Mouse (Mus musculus) lung, postnatal 0 days (tissue): ENCODE results near the gene Ankrd33b. TPM values are rescaled to one million over a fixed set of nuclear protein-coding genes. Genes with fewer than 3 reads are reported as not detected.
A peak's percentile ranks its signal among the peaks of the same experiment; 100 is the strongest.

ENCODE experiments used
- ATAC-seq: fragments of 200-750 bp; cut with Nextera tagmentation; 2 replicates; pipeline ENCODE4 v1.8.0; 2017; ENCODE audit warnings: moderate library complexity
- DNase-seq: peaks from one replicate; pipeline ENCODE4 v3.0.0-alpha.2; 2016; ENCODE audit warnings: low spot score
- H3K27ac ChIP-seq: fragments of 300-500 bp; sonication (generic); 2 replicates; pipeline ENCODE4 v1.5.1; 2014; ENCODE audit warnings: antibody characterized with exemption, mild to moderate bottlenecking, low read length, mixed read lengths
- H3K27me3 ChIP-seq: fragments of 300-500 bp; sonication (generic); replicated peaks from 2 replicates; pipeline ENCODE4 v1.6.1; 2014; ENCODE audit warnings: low read length, mixed read lengths; ENCODE audit not compliant: insufficient read depth
- H3K36me3 ChIP-seq: fragments of 300-500 bp; sonication (generic); 2 replicates; pipeline ENCODE4 v1.6.1; 2014; ENCODE audit warnings: low read length, mixed read lengths; ENCODE audit not compliant: insufficient read depth
- H3K4me1 ChIP-seq: fragments of 300-500 bp; sonication (generic); 2 replicates; pipeline ENCODE4 v1.6.1; 2014; ENCODE audit warnings: antibody characterized with exemption, low read depth, low read length, mixed read lengths; ENCODE audit not compliant: insufficient read depth
- H3K4me2 ChIP-seq: fragments of 300-500 bp; sonication (generic); replicated peaks from 2 replicates; pipeline ENCODE4 v1.6.1; 2014; ENCODE audit warnings: low read depth, mild to moderate bottlenecking, low read length, moderate library complexity, mixed read lengths
- H3K4me3 ChIP-seq: fragments of 300-500 bp; sonication (generic); 2 replicates; pipeline ENCODE4 v1.5.1; 2014; ENCODE audit warnings: low read depth, low read length
- H3K9ac ChIP-seq: fragments of 300-500 bp; sonication (generic); replicated peaks from 2 replicates; pipeline ENCODE4 v1.6.1; 2014; ENCODE audit warnings: low read depth, mild to moderate bottlenecking
- H3K9me3 ChIP-seq: fragments of 300-500 bp; sonication (generic); 2 replicates; pipeline ENCODE4 v1.6.1; 2016; ENCODE audit warnings: low read length, mixed read lengths
- CTCF ChIP-seq: IDR thresholded peaks from 2 replicates; pipeline ENCODE4 v1.5.1; 2016; ENCODE audit warnings: antibody characterized with exemption, mild to moderate bottlenecking
- EP300 ChIP-seq: IDR thresholded peaks from 2 replicates; pipeline ENCODE4 v1.6.1; 2016; ENCODE audit warnings: antibody characterized with exemption, mild to moderate bottlenecking, control low read depth
- WGBS: fragments of 180-500 bp; shearing (Covaris S2); extraction: QIAGEN DNeasy Blood & Tissue Kit; methylation state at CpG from one replicate; pipeline ENCODE4 v1.1.7; 2014; 5-methylcytosine and 5-hydroxymethylcytosine counted together
- polyA plus RNA-seq: library from polyadenylated mRNA; unstranded; fragments of >200 nt; fragmentation: Nextera tagmentation; extraction: Ambion mirVana; gene quantifications from 2 replicates; pipeline ENCODE4 v1.2.1, GENCODE M21; 2015

The Ankrd33b gene
- polyA plus RNA-seq, 1 experiment from 2014 or later = 19.8 TPM

DNA sequence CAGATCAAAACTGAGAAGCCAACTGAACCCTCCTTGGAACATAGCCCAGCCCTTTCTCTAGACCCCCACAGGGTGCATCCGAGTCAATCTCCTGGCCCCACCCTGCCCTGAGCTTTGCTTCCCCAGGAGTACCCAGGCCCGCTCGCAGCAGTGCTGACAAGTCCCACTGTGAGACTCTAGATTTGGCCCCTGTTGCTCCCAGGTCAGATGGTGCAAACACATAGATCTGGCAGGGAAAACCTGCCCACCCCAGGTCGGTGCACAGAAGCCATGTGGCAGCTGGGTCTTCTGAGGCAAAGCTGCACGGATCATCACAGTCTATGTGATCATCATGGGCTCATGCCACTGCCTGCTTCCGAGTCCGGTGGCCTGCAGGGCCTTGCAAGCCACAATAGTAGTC is 94.8 kb downstream of the Ankrd33b start:
- ATAC-seq = no peak
- whole genome bisulfite sequencing = 78% methylated on average over 7 of the region's 7 CpGs
- DNase-seq = no peak

DNA sequence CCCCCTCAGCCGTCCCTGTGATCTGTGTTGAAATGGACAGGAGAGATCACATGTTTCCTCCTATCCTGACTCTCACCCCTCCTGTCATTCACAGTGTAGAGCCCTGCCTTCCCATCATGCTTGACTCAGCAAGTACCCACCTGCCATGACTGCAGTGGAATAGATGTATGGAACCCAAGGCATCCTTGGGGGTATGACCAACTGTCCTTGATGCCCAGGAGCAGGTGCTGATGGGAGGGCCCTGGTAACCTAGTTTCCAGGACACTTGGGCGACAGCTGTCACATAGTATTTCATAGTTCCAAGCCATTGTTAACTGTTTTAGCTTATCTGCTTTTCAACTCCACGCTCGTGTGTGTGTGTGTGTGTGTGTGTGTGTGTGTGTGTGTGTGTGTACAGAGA is 98.0 kb downstream of the Ankrd33b start:
- no peak overlapping the region for H3K4me3 ChIP-seq
- TF ChIP-seq CTCF = no peak
- no peak for TF ChIP-seq EP300
- H3K27me3 ChIP-seq = no peaks in the 10 kb centered on the region
- ATAC-seq (no peak), DNase-seq (no peak)
- no peak overlapping the region for H3K4me2 ChIP-seq
- H3K27ac ChIP-seq = no peak overlapping the region
- no peak overlapping the region for H3K9ac ChIP-seq
- peaks cover 11% of the 10 kb centered on the region; the same call in 1 of the 2 replicates for H3K36me3 ChIP-seq
- H3K4me1 ChIP-seq = no peaks in the 10 kb centered on the region
- 73% methylated on average over 4 of the region's 4 CpGs for WGBS
- no peaks in the 10 kb centered on the region for H3K9me3 ChIP-seq

More for the DNA sequence above, 94.8 kb downstream of the Ankrd33b start:
- Histone ChIP-seq H3K9ac (no peak overlapping the region), H3K27ac (no peak overlapping the region), H3K36me3 (peaks cover 11% of the 10 kb centered on the region; the same call in 1 of the 2 replicates), H3K9me3 (no peaks in the 10 kb centered on the region), H3K4me2 (no peak overlapping the region), H3K4me3 (no peak overlapping the region), H3K4me1 (no peaks in the 10 kb centered on the region), H3K27me3 (no peaks in the 10 kb centered on the region)
- no peak for TF ChIP-seq EP300

DNA sequence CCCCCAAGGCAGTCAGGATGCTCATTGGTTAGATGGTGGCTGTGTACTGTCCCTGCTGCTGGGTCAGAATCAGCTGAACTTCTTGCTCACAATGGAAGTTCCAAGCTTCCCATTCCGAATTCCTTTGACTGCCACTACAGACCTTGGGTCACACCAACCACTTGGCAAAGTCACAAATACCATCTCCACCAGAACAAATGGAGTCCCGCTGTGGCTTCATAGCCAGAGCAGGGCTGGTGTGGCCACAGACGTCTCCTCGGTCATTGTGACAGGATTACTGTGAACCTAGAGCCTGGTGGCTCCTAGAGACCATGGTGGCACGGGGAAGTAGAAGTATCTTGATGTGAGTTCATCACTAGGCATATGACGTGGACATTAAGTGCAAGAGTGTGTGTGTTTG is 99.4 kb downstream of the Ankrd33b start:
- no peaks in the 10 kb centered on the region for H3K4me1 ChIP-seq
- DNase-seq (no peak), ATAC-seq (no peak)
- WGBS = 84% methylated on average over 6 of the region's 6 CpGs
- H3K27me3 ChIP-seq = no peaks in the 10 kb centered on the region
- no peak overlapping the region for H3K9ac ChIP-seq
- no peak overlapping the region for H3K27ac ChIP-seq
- H3K4me3 ChIP-seq = no peak overlapping the region
- H3K9me3 ChIP-seq = no peaks in the 10 kb centered on the region
- no peak overlapping the region for H3K4me2 ChIP-seq
- peaks cover 5% of the 10 kb centered on the region; the same call in 1 of the 2 replicates for H3K36me3 ChIP-seq
- no peak for TF ChIP-seq CTCF
- TF ChIP-seq EP300 = no peak

DNA sequence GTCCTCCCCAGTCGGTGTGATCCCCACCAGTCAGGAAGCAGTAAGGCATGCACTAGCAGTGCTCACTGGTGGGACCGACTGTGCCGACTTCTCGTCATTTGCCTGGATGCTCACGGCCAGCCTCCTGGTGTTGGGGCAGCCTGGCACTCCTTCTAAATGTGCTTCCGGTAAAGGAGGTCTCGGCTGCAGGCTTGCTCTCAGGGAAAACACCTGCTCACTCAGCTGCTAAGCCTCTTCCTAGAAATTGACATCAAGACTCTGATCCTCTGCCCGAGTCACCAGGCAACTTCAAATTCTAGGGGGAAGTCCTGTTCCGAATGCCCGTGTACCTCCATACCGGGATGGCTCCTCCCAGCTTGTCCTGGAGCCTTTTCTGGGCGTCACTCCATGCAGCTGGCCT is 101.7 kb downstream of the Ankrd33b start:
- Histone ChIP-seq H3K27ac (no peak overlapping the region), H3K27me3 (no peaks in the 10 kb centered on the region), H3K36me3 (no peaks in the 10 kb centered on the region), H3K9ac (no peak overlapping the region), H3K9me3 (no peaks in the 10 kb centered on the region), H3K4me3 (no peak overlapping the region), H3K4me1 (no peaks in the 10 kb centered on the region), H3K4me2 (no peak overlapping the region)
- ATAC-seq = no peak
- DNase-seq = no peak
- TF ChIP-seq CTCF = no peak
- TF ChIP-seq EP300 = no peak
- WGBS = 95% methylated on average over 12 of the region's 12 CpGs

DNA sequence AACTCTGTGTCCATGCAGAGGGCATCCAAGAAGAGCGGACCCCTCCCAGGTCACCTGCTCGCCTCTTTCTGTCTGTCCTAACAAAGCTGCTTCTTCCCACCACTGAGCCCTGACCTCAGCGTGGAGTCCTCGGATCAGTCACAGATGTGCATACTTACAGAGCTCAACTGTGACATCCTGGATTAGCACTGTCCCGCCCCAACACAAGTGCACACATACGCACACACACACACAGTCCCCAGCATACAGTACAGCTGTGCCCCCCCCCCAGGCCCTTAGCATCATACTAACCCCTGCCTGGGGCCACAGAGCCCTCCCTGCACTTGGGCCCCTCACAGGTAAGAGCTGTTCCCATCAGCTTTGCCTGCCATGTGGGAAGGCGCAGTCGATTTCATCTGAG is 102.1 kb downstream of the Ankrd33b start:
- DNase-seq = no peak
- no peak overlapping the region for H3K4me2 ChIP-seq
- no peaks in the 10 kb centered on the region for H3K4me1 ChIP-seq
- no peak for ATAC-seq
- no peak for TF ChIP-seq CTCF
- TF ChIP-seq EP300 = no peak
- no peaks in the 10 kb centered on the region for H3K9me3 ChIP-seq
- H3K9ac ChIP-seq = no peak overlapping the region
- no peak overlapping the region for H3K4me3 ChIP-seq
- no peaks in the 10 kb centered on the region for H3K27me3 ChIP-seq
- 92% methylated on average over 8 of the region's 8 CpGs for WGBS
- H3K36me3 ChIP-seq = no peaks in the 10 kb centered on the region
- no peak overlapping the region for H3K27ac ChIP-seq

DNA sequence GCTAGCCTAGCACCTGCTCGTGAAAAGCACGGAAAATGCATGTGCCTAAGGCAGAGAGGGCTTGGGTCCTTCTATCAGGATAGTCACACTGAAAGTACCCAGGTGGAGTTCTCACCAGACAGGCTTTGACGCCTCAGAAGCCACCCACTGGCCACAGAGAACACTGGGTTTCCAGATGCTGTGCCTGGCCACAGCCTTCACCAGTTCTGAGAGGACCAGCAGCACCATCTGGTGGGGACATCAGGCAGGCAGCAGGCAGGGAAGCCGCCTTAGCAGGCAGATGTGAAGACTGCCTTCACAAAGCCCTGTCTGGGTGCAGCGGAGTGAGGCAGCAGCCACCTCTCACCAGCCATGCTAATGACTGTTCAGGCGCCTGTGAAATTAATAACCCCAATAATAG is 102.7 kb downstream of the Ankrd33b start:
- H3K9ac ChIP-seq = no peak overlapping the region
- ATAC-seq (peak; percentile 66), DNase-seq (peak; percentile 82)
- no peak overlapping the region for H3K4me2 ChIP-seq
- H3K4me3 ChIP-seq = no peak overlapping the region
- WGBS = 40% methylated on average over 6 of the region's 6 CpGs
- no peaks in the 10 kb centered on the region for H3K4me1 ChIP-seq
- no peaks in the 10 kb centered on the region for H3K36me3 ChIP-seq
- TF ChIP-seq EP300 (no peak), CTCF (peak; percentile 98)
- H3K9me3 ChIP-seq = no peaks in the 10 kb centered on the region
- no peak overlapping the region for H3K27ac ChIP-seq
- no peaks in the 10 kb centered on the region for H3K27me3 ChIP-seq

DNA sequence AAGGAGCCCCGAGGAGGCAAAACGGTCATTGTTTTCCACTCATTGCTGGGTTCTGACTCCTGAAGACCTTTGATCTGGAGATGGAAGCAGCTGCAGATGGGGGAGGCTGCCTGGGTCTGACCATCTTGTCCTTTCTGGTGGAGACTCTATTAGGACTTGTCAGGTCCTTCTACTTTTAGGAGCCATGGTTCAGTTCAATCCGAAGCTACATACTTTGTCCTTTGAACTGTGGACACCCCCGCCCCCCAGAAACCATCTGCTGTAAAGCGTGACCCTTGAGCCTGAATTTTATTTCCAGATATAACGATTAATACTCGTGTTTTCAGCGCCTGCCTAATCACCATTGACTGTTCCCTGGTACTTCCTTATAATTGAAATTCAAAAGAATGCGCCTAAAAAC is 105.2 kb downstream of the Ankrd33b start:
- no peak for ATAC-seq
- DNase-seq = no peak
- Histone ChIP-seq H3K27ac (no peak overlapping the region), H3K4me3 (no peak overlapping the region), H3K4me1 (no peaks in the 10 kb centered on the region), H3K9ac (no peak overlapping the region), H3K4me2 (no peak overlapping the region), H3K36me3 (no peaks in the 10 kb centered on the region), H3K27me3 (no peaks in the 10 kb centered on the region), H3K9me3 (no peaks in the 10 kb centered on the region)
- WGBS = 74% methylated on average over 9 of the region's 9 CpGs
- TF ChIP-seq CTCF = no peak
- no peak for TF ChIP-seq EP300
